Comparison of ENCODE assay signal across 19 mouse cellular contexts in genomic region chr3:38967480-38967879, GRCm38 (mm10).
"Had no signal": no experiment of that assay in that cellular context is flagged by ENCODE, and none has a peak within 500 bp of the region (broad histone marks: within the 10 kb centered on the region; RNA-seq: fewer than 3 reads in every experiment).

No protein-coding gene starts in this region.

- H3K27me3 ChIP-seq: midbrain, embryonic 12.5 days; neural tube, embryonic 13.5 days; neural tube, embryonic 15.5 days had no signal

- H3K9ac ChIP-seq: lung, embryonic 14.5 days; midbrain, embryonic 12.5 days; neural tube, embryonic 13.5 days; neural tube, embryonic 15.5 days had no signal

- H3K4me3 ChIP-seq: midbrain, embryonic 10.5 days; midbrain, embryonic 12.5 days; myocyte; neural tube, embryonic 13.5 days; neural tube, embryonic 15.5 days had no signal

- H3K27ac ChIP-seq: midbrain, embryonic 10.5 days; midbrain, embryonic 12.5 days; neural tube, embryonic 13.5 days; neural tube, embryonic 15.5 days had no signal

- DNase-seq: lung, adult 18-20 months; lung, embryonic 14.5 days; lung, postnatal 10 days; lung, postnatal 4 days; midbrain, embryonic 14.5 days; retina, postnatal 1 day; right cerebral cortex, adult 18-20 months; right cerebral cortex, postnatal 25 days; right cerebral cortex, postnatal 4 days; spleen, adult 18-20 months; thymus, adult 18-20 months; thymus, postnatal 14 days; thymus, postnatal 36 days had no signal

- ATAC-seq: midbrain, embryonic 16.5 days had no signal

- H3K9me3 ChIP-seq: midbrain, embryonic 10.5 days; midbrain, embryonic 12.5 days; neural tube, embryonic 13.5 days; neural tube, embryonic 15.5 days had no signal

- H3K4me1 ChIP-seq: midbrain, embryonic 10.5 days; midbrain, embryonic 12.5 days; neural tube, embryonic 15.5 days had no signal

- H3K4me2 ChIP-seq: lung, embryonic 14.5 days; midbrain, embryonic 12.5 days; neural tube, embryonic 13.5 days; neural tube, embryonic 15.5 days had no signal
